Mouse (Mus musculus): ENCODE data around the gene Inf2. TPM values are rescaled to one million over a fixed set of nuclear protein-coding genes. Genes with fewer than 3 reads are reported as not detected.

Inf2 gene
- 2.5 and 3.8 TPM in 2 replicates for polyA plus RNA-seq (2015; fragmentation: Nextera tagmentation; extraction: Ambion mirVana)

- H3K27me3 ChIP-seq (ENCODE audit: insufficient read depth, low read length) = no peaks in the 10 kb centered on the region
- H3K9ac ChIP-seq (ENCODE audit: low read depth, low read length) = peak within 1 kb of the TSS; percentile 62
- no peaks in the 10 kb centered on the region for H3K9me3 ChIP-seq (replicated peaks; ENCODE audit: low read length)
- peak within 1 kb of the TSS; percentile 62 for H3K27ac ChIP-seq
- peaks cover 28% of the 10 kb centered on the region for H3K4me1 ChIP-seq (replicated peaks; ENCODE audit: insufficient read depth, low read length)
- peak within 1 kb of the TSS; percentile 92 for H3K4me2 ChIP-seq (ENCODE audit: low read length)
- TF ChIP-seq CTCF (IDR thresholded peaks at IDR 0.05; ENCODE audit: low read depth) = no peak; the same call in 1 of the 2 replicates
- ATAC-seq (replicated peaks; ENCODE audit: low FRiP score, low read depth) = peak; percentile 85
- under 1% methylated on average over 57 of the region's 60 CpGs for WGBS
- no peaks in the 10 kb centered on the region for H3K36me3 ChIP-seq (ENCODE audit: insufficient read depth, low read length)
- peak; percentile 93 for DNase-seq (ENCODE audit: low spot score)
- H3K4me3 ChIP-seq (replicated peaks; ENCODE audit: low read depth, low read length) = peak within 1 kb of the TSS; percentile 55
These were observed at the start of gene Inf2 for GRCm38 (mm10) chr12:112588426-112589256. Gene Inf2, plus strand, starts transcription at chr12:112588784.

GRCm38 (mm10) chr12:112539466-112539965 is 49.1 kb upstream of the Inf2 start:
- 87% methylated on average over 7 of the region's 7 CpGs for WGBS
- TF ChIP-seq CTCF (IDR thresholded peaks at IDR 0.05; ENCODE audit: low read depth) = no peak

GRCm38 (mm10) chr12:112540321-112540720 is 48.3 kb upstream of the Inf2 start:
- ATAC-seq (replicated peaks; ENCODE audit: low FRiP score, low read depth) (no peak), DNase-seq (ENCODE audit: low spot score) (no peak)
- no peak overlapping the region for H3K4me2 ChIP-seq (ENCODE audit: low read length)
- H3K9me3 ChIP-seq (replicated peaks; ENCODE audit: low read length) = no peaks in the 10 kb centered on the region
- no peak overlapping the region for H3K27ac ChIP-seq
- H3K4me3 ChIP-seq (replicated peaks; ENCODE audit: low read depth, low read length) = no peak overlapping the region
- H3K27me3 ChIP-seq (ENCODE audit: insufficient read depth, low read length) = no peaks in the 10 kb centered on the region
- no peak for TF ChIP-seq CTCF (IDR thresholded peaks at IDR 0.05; ENCODE audit: low read depth)
- no peaks in the 10 kb centered on the region for H3K36me3 ChIP-seq (ENCODE audit: insufficient read depth, low read length)
- H3K4me1 ChIP-seq (replicated peaks; ENCODE audit: insufficient read depth, low read length) = peaks cover 3% of the 10 kb centered on the region; the same call in 1 of the 2 replicates
- no peak overlapping the region for H3K9ac ChIP-seq (ENCODE audit: low read depth, low read length)
- 88% methylated on average over 12 of the region's 12 CpGs for WGBS

More at GRCm38 (mm10) chr12:112539466-112539965, 49.1 kb upstream of the Inf2 start:
- Histone ChIP-seq H3K9me3 (replicated peaks; ENCODE audit: low read length) (no peaks in the 10 kb centered on the region), H3K27me3 (ENCODE audit: insufficient read depth, low read length) (no peaks in the 10 kb centered on the region), H3K9ac (ENCODE audit: low read depth, low read length) (no peak overlapping the region), H3K4me3 (replicated peaks; ENCODE audit: low read depth, low read length) (no peak overlapping the region), H3K4me1 (replicated peaks; ENCODE audit: insufficient read depth, low read length) (no peaks in the 10 kb centered on the region), H3K27ac (no peak overlapping the region), H3K36me3 (ENCODE audit: insufficient read depth, low read length) (no peaks in the 10 kb centered on the region), H3K4me2 (ENCODE audit: low read length) (no peak overlapping the region)
- DNase-seq (ENCODE audit: low spot score) = no peak
- no peak for ATAC-seq (replicated peaks; ENCODE audit: low FRiP score, low read depth)

- no peak for TF ChIP-seq CTCF (IDR thresholded peaks at IDR 0.05; ENCODE audit: low read depth)
- DNase-seq (ENCODE audit: low spot score) (no peak), ATAC-seq (replicated peaks; ENCODE audit: low FRiP score, low read depth) (no peak)
- H3K36me3 ChIP-seq (ENCODE audit: insufficient read depth, low read length) = no peaks in the 10 kb centered on the region
- no peak overlapping the region for H3K4me3 ChIP-seq (replicated peaks; ENCODE audit: low read depth, low read length)
- H3K4me1 ChIP-seq (replicated peaks; ENCODE audit: insufficient read depth, low read length) = peaks cover 3% of the 10 kb centered on the region; the same call in 1 of the 2 replicates
- no peak overlapping the region for H3K4me2 ChIP-seq (ENCODE audit: low read length)
- H3K9me3 ChIP-seq (replicated peaks; ENCODE audit: low read length) = no peaks in the 10 kb centered on the region
- peak overlapping the region; percentile 54; the same call in 1 of the 2 replicates for H3K27ac ChIP-seq
- 65% methylated on average over 8 of the region's 8 CpGs for WGBS
- no peaks in the 10 kb centered on the region for H3K27me3 ChIP-seq (ENCODE audit: insufficient read depth, low read length)
- H3K9ac ChIP-seq (ENCODE audit: low read depth, low read length) = no peak overlapping the region
These were observed 47.0 kb upstream of the Inf2 start for GRCm38 (mm10) chr12:112541483-112542091.

- Histone ChIP-seq H3K4me2 (ENCODE audit: low read length) (no peak overlapping the region), H3K9me3 (replicated peaks; ENCODE audit: low read length) (no peaks in the 10 kb centered on the region), H3K9ac (ENCODE audit: low read depth, low read length) (no peak overlapping the region), H3K36me3 (ENCODE audit: insufficient read depth, low read length) (no peaks in the 10 kb centered on the region), H3K4me3 (replicated peaks; ENCODE audit: low read depth, low read length) (no peak overlapping the region), H3K27me3 (ENCODE audit: insufficient read depth, low read length) (no peaks in the 10 kb centered on the region), H3K4me1 (replicated peaks; ENCODE audit: insufficient read depth, low read length) (peaks cover 3% of the 10 kb centered on the region; the same call in 1 of the 2 replicates), H3K27ac (peak overlapping the region; percentile 54; the same call in 1 of the 2 replicates)
- ATAC-seq (replicated peaks; ENCODE audit: low FRiP score, low read depth) (peak; percentile 63; the same call in 1 of the 2 replicates), DNase-seq (ENCODE audit: low spot score) (peak; percentile 22)
- 49% methylated on average over 13 of the region's 13 CpGs for WGBS
- no peak for TF ChIP-seq CTCF (IDR thresholded peaks at IDR 0.05; ENCODE audit: low read depth)
These were observed 46.2 kb upstream of the Inf2 start for GRCm38 (mm10) chr12:112542257-112542919.

GRCm38 (mm10) chr12:112542920-112543300 is 45.7 kb upstream of the Inf2 start:
- WGBS = 6% methylated on average over 11 of the region's 11 CpGs
- TF ChIP-seq CTCF (IDR thresholded peaks at IDR 0.05; ENCODE audit: low read depth) = peak; percentile 99

More at GRCm38 (mm10) chr12:112542920-112543300, 45.7 kb upstream of the Inf2 start:
- H3K9me3 ChIP-seq (replicated peaks; ENCODE audit: low read length) = no peaks in the 10 kb centered on the region
- H3K36me3 ChIP-seq (ENCODE audit: insufficient read depth, low read length) = no peaks in the 10 kb centered on the region
- H3K4me1 ChIP-seq (replicated peaks; ENCODE audit: insufficient read depth, low read length) = peaks cover 3% of the 10 kb centered on the region; the same call in 1 of the 2 replicates
- H3K27ac ChIP-seq = peak overlapping the region; percentile 54; the same call in 1 of the 2 replicates
- H3K27me3 ChIP-seq (ENCODE audit: insufficient read depth, low read length) = no peaks in the 10 kb centered on the region
- no peak overlapping the region for H3K9ac ChIP-seq (ENCODE audit: low read depth, low read length)
- H3K4me3 ChIP-seq (replicated peaks; ENCODE audit: low read depth, low read length) = no peak overlapping the region
- DNase-seq (ENCODE audit: low spot score) (peak; percentile 92), ATAC-seq (replicated peaks; ENCODE audit: low FRiP score, low read depth) (peak; percentile 67)
- H3K4me2 ChIP-seq (ENCODE audit: low read length) = no peak overlapping the region

Data from kidney, postnatal 0 days (tissue).